ENCODE assay signal across 30 mouse cellular contexts in genomic region chr6:39990772-39991171, GRCm38 (mm10).
DNase-seq lines count a peak whose midpoint lies in the region; ATAC-seq and TF ChIP-seq lines count a peak whose summit lies in the region.
"Had no signal": no experiment of that assay in that cellular context is flagged by ENCODE, and none has a peak within 500 bp of the region (broad histone marks: within the 10 kb centered on the region; RNA-seq: fewer than 3 reads in every experiment).

No protein-coding gene starts in this region.

- H3K27ac ChIP-seq in forebrain, postnatal 0 days (ENCODE audit: low read depth, low read length): no peak overlapping the region
- H3K27ac ChIP-seq in forebrain, embryonic 13.5 days: no peak overlapping the region
- no peak overlapping the region for H3K27ac ChIP-seq in lung, postnatal 0 days (ENCODE audit: low read length)
- H3K27ac ChIP-seq in ES-E14 (ENCODE audit: insufficient read depth, low read depth, low read length, poor library complexity, severe bottlenecking): no peak overlapping the region
- H3K27ac ChIP-seq: embryonic facial prominence, embryonic 10.5 days; embryonic facial prominence, embryonic 13.5 days; forebrain, embryonic 12.5 days; heart, adult 2 months; heart, embryonic 10.5 days; heart, embryonic 13.5 days; hindbrain, embryonic 14.5 days; hindbrain, postnatal 0 days had no signal

- WGBS in forebrain, postnatal 0 days: 67% methylated on average over 4 of the region's 4 CpGs
- 71% methylated on average over 4 of the region's 4 CpGs for WGBS in forebrain, embryonic 13.5 days
- WGBS in lung, postnatal 0 days: 48% methylated on average over 4 of the region's 4 CpGs

- H3K4me2 ChIP-seq in forebrain, postnatal 0 days (ENCODE audit: low read depth): no peak overlapping the region
- H3K4me2 ChIP-seq in forebrain, embryonic 13.5 days: no peak overlapping the region
- no peak overlapping the region for H3K4me2 ChIP-seq in lung, postnatal 0 days (replicated peaks; ENCODE audit: low read depth, low read length)
- H3K4me2 ChIP-seq: embryonic facial prominence, embryonic 13.5 days; forebrain, embryonic 12.5 days; heart, embryonic 13.5 days; hindbrain, embryonic 14.5 days had no signal

- no peak overlapping the region for H3K4me3 ChIP-seq in forebrain, postnatal 0 days (ENCODE audit: low read depth, low read length)
- H3K4me3 ChIP-seq in forebrain, embryonic 13.5 days: no peak overlapping the region
- no peak overlapping the region for H3K4me3 ChIP-seq in lung, postnatal 0 days (ENCODE audit: low read depth, low read length)
- H3K4me3 ChIP-seq in ES-E14 (ENCODE audit: insufficient read depth in 1 of 2, low read depth in 1 of 2, low read length in 2 of 2, poor library complexity in 1 of 2, severe bottlenecking in 1 of 2): no peak overlapping the region
- H3K4me3 ChIP-seq: embryonic facial prominence, embryonic 10.5 days; embryonic facial prominence, embryonic 13.5 days; erythroblast, embryonic 14.5 days; forebrain, embryonic 12.5 days; heart, adult 2 months; heart, embryonic 10.5 days; heart, embryonic 13.5 days had no signal

- 0 out of 2 replicates have a peak, but pooled peaks cover 9% of the 10 kb centered on the region for H3K4me1 ChIP-seq in forebrain, postnatal 0 days (ENCODE audit: insufficient read depth)
- 0 out of 2 replicates have a peak, but pooled peaks cover 5% of the 10 kb centered on the region for H3K4me1 ChIP-seq in forebrain, embryonic 13.5 days
- no peaks in the 10 kb centered on the region for H3K4me1 ChIP-seq in lung, postnatal 0 days (ENCODE audit: insufficient read depth, low read depth, low read length)
- peaks cover 2 to 6% of the 10 kb centered on the region in 2 experiments; a peak in 2 of 4 replicates for H3K4me1 ChIP-seq in ES-E14 (ENCODE audit: control insufficient read depth in 2 of 2, insufficient read depth in 2 of 2, low read length in 2 of 2, poor library complexity in 1 of 2)
- H3K4me1 ChIP-seq: embryonic facial prominence, embryonic 10.5 days; embryonic facial prominence, embryonic 13.5 days; forebrain, embryonic 12.5 days; heart, embryonic 10.5 days had no signal

- no peaks in the 10 kb centered on the region for H3K36me3 ChIP-seq in forebrain, postnatal 0 days (ENCODE audit: insufficient read depth)
- H3K36me3 ChIP-seq in forebrain, embryonic 13.5 days (ENCODE audit: poor library complexity, severe bottlenecking): no peaks in the 10 kb centered on the region
- no peaks in the 10 kb centered on the region for H3K36me3 ChIP-seq in lung, postnatal 0 days (ENCODE audit: insufficient read depth, low read length)
- H3K36me3 ChIP-seq in ES-E14 (ENCODE audit: control insufficient read depth, insufficient read depth, low read length, poor library complexity, severe bottlenecking): no peaks in the 10 kb centered on the region
- H3K36me3 ChIP-seq: embryonic facial prominence, embryonic 10.5 days; embryonic facial prominence, embryonic 13.5 days; forebrain, embryonic 12.5 days; heart, embryonic 10.5 days; heart, embryonic 13.5 days had no signal

- ATAC-seq in forebrain, postnatal 0 days: peak; percentile 23; the same call in 1 of the 2 replicates
- no peak for ATAC-seq in forebrain, embryonic 13.5 days
- ATAC-seq in lung, postnatal 0 days: peak; percentile 90
- ATAC-seq: forebrain, embryonic 16.5 days; hindbrain, postnatal 0 days; inflammation-experienced regulatory T-cells, adult 6 months had no signal

- TF ChIP-seq CTCF in forebrain, postnatal 0 days (IDR thresholded peaks at IDR 0.05; ENCODE audit: low read depth): no peak
- no peak for TF ChIP-seq CTCF in lung, postnatal 0 days (IDR thresholded peaks at IDR 0.05)
- TF ChIP-seq CTCF in brain, embryonic 14.5 days (IDR thresholded peaks at IDR 0.05; ENCODE audit: borderline replicate concordance, extremely low read depth, insufficient read depth, insufficient read length): no peak

- in situ Hi-C loops in ES-E14 (cut with MboI; ENCODE audit: low sequenced_read_pairs in 2 of 2, unreplicated experiment in 2 of 2): no loop called here

- no peaks in the 10 kb centered on the region for H3K9me3 ChIP-seq in forebrain, postnatal 0 days (ENCODE audit: low read length)
- H3K9me3 ChIP-seq in forebrain, embryonic 13.5 days (replicated peaks): no peaks in the 10 kb centered on the region
- H3K9me3 ChIP-seq in lung, postnatal 0 days (ENCODE audit: low read length): no peaks in the 10 kb centered on the region
- no peaks in the 10 kb centered on the region for H3K9me3 ChIP-seq in ES-E14 (ENCODE audit: control insufficient read depth, insufficient read depth, low read depth, low read length)
- H3K9me3 ChIP-seq: embryonic facial prominence, embryonic 10.5 days; embryonic facial prominence, embryonic 13.5 days; forebrain, embryonic 12.5 days; heart, embryonic 10.5 days; heart, embryonic 13.5 days had no signal

- DNase-seq in forebrain, postnatal 0 days: no peak
- DNase-seq in lung, postnatal 0 days (ENCODE audit: low spot score): peak; percentile 81
- DNase-seq in lung, postnatal 4 days: no peak
- DNase-seq in ES-E14 (ENCODE audit: low read depth, low spot score): peak; percentile 24
- DNase-seq in brain, embryonic 14.5 days (ENCODE audit: low read depth): peak; percentile 29
- DNase-seq in ovary, postnatal 36 days (ENCODE audit: low spot score): no peak
- DNase-seq in ovary, postnatal 14 days (ENCODE audit: low spot score): no peak
- DNase-seq: adrenal gland, adult 2 months; adrenal gland, postnatal 14 days; cerebellum, adult 11-12 months; cerebellum, adult 8-10 months; cerebellum, postnatal 10 days; cerebellum, postnatal 36 days; embryo, embryonic 11 days; gastrocnemius, postnatal 10 days; gastrocnemius, postnatal 36 days; heart, adult 2 months; heart, postnatal 14 days; heart, postnatal 4 days had no signal

- no peak overlapping the region for H3K9ac ChIP-seq in forebrain, postnatal 0 days
- no peak overlapping the region for H3K9ac ChIP-seq in forebrain, embryonic 13.5 days
- no peak overlapping the region for H3K9ac ChIP-seq in lung, postnatal 0 days (replicated peaks; ENCODE audit: low read depth)
- H3K9ac ChIP-seq in ES-E14 (ENCODE audit: insufficient read depth, low read depth, low read length, poor library complexity, severe bottlenecking): no peak overlapping the region
- H3K9ac ChIP-seq: embryonic facial prominence, embryonic 13.5 days; forebrain, embryonic 12.5 days; heart, embryonic 13.5 days; hindbrain, embryonic 14.5 days had no signal

- TF ChIP-seq EP300 in lung, postnatal 0 days (IDR thresholded peaks at IDR 0.05): no peak; the same call in 1 of the 2 replicates

- no peak for TF ChIP-seq POLR2A in brain, embryonic 14.5 days (IDR thresholded peaks at IDR 0.05; ENCODE audit: borderline replicate concordance, extremely low read depth, insufficient read depth, insufficient read length, poor library complexity, severe bottlenecking)

- H3K27me3 ChIP-seq in forebrain, postnatal 0 days (ENCODE audit: insufficient read depth, low read length): no peaks in the 10 kb centered on the region
- no peaks in the 10 kb centered on the region for H3K27me3 ChIP-seq in forebrain, embryonic 13.5 days
- H3K27me3 ChIP-seq in lung, postnatal 0 days (replicated peaks; ENCODE audit: insufficient read depth, low read length): no peaks in the 10 kb centered on the region
- H3K27me3 ChIP-seq: embryonic facial prominence, embryonic 13.5 days; forebrain, embryonic 12.5 days; heart, embryonic 13.5 days had no signal

TF ChIP-seq in ES-E14, 5 proteins besides CTCF, POLR2A, EP300 and RAD21:
- TF ChIP-seq CHD2 (IDR thresholded peaks at IDR 0.05; ENCODE audit: low read depth, low read length): no peak
TF ChIP-seq in ES-E14: peak in this region for 0.

Comparison
In these comparisons a context has a peak if more than half of its experiments do, and no peak if none do; other contexts are left out.
1. DNase-seq: peak in lung, postnatal 0 days (single experiment), ES-E14 (single experiment) and brain, embryonic 14.5 days (single experiment); none in forebrain, postnatal 0 days (single experiment), lung, postnatal 4 days (0 of 2), ovary, postnatal 36 days (single experiment) and ovary, postnatal 14 days (single experiment).